Mouse (Mus musculus) olfactory bulb, adult 2 months (tissue): ENCODE measurements around the gene Cntrl.

Experiments used
- CTCF ChIP-seq: fragments of 200-500 bp; IDR thresholded peaks from 2 replicates; pipeline ENCODE4 v1.5.1; 2012; ENCODE audit warnings: low read depth, mild to moderate bottlenecking, low read length, moderate library complexity; ENCODE audit not compliant: insufficient read depth
- POLR2A ChIP-seq: fragments of 200-500 bp; IDR thresholded peaks from 2 replicates; pipeline ENCODE4 v1.6.1; 2012; ENCODE audit warnings: mild to moderate bottlenecking, low read depth, low read length, moderate library complexity; ENCODE audit not compliant: insufficient read depth

DNA sequence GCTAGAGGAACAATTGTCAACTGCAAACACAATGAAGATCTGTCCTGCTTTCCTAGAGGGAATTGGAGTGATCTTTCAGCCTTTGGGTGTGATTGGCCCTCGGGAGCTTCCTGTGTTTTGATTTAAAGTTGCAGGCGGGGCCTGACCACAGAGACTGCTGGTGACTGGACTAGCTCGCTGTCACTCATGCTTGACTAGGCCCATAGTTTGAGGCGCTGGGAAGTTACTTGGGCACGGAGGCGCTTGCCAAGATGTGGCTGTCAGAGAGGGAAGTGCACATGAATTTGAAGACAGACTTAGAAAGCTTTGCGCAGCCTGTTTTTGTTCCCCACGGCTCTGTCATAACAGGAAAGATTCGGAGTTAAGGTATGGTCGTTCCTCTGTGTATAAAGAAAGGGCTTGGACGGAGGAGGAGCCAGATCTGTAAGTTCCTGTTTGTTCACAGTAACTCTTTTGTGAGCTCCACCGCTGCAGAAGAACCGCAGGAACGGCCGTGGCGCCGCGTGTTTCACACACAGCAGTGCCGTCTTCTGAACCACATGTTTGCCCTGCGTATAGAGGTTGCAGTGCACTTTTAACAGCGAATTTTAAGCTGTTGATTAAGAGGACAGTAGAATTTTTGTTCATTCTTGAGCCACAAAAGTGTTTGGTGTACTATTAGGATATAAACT lies 22.8 kb downstream of the Cntrl start:
- TF ChIP-seq CTCF = no peak
- TF ChIP-seq POLR2A = no peak
